Comparison of ENCODE assay signal across 9 mouse cellular contexts in genomic region chr2:4562826-4563225, GRCm38 (mm10).
DNase-seq lines count a peak whose midpoint lies in the region; ATAC-seq lines count a peak whose summit lies in the region.
"Had no signal": no experiment of that assay in that cellular context is flagged by ENCODE, and none has a peak within 500 bp of the region (broad histone marks: within the 10 kb centered on the region; RNA-seq: fewer than 3 reads in every experiment).

No protein-coding gene starts in this region.

- no peaks in the 10 kb centered on the region for H3K9me3 ChIP-seq in erythroblast, embryonic 14.5 days (ENCODE audit: control insufficient read depth, low read length)
- no peaks in the 10 kb centered on the region for H3K9me3 ChIP-seq in lung, embryonic 16.5 days (ENCODE audit: control insufficient read depth, low read length)
- no peaks in the 10 kb centered on the region for H3K9me3 ChIP-seq in limb, embryonic 13.5 days
- no peaks in the 10 kb centered on the region for H3K9me3 ChIP-seq in stomach, embryonic 15.5 days

- H3K27ac ChIP-seq in lung, embryonic 16.5 days (ENCODE audit: low read length), result peak overlapping the region; percentile 48
- H3K27ac ChIP-seq in limb, embryonic 13.5 days, result no peak overlapping the region
- no peak overlapping the region for H3K27ac ChIP-seq in stomach, embryonic 15.5 days

- peak overlapping the region; percentile 88 for H3K4me2 ChIP-seq in lung, embryonic 16.5 days (ENCODE audit: low read depth, low read length)
- H3K4me2 ChIP-seq in limb, embryonic 13.5 days (replicated peaks), result peak overlapping the region; percentile 78
- peak overlapping the region; percentile 65 for H3K4me2 ChIP-seq in stomach, embryonic 15.5 days

- WGBS in lung, embryonic 16.5 days, result 53% methylated on average over 5 of the region's 5 CpGs
- 46% methylated on average over 5 of the region's 5 CpGs for WGBS in limb, embryonic 13.5 days
- 67% methylated on average over 5 of the region's 5 CpGs for WGBS in stomach, embryonic 15.5 days

- peak overlapping the region; percentile 27 for H3K9ac ChIP-seq in lung, embryonic 16.5 days (ENCODE audit: low read length)
- H3K9ac ChIP-seq in limb, embryonic 13.5 days, result peak overlapping the region; percentile 32; the same call in 1 of the 2 replicates
- no peak overlapping the region for H3K9ac ChIP-seq in stomach, embryonic 15.5 days

- peak overlapping the region; percentile 68 for H3K4me3 ChIP-seq in erythroblast, embryonic 14.5 days (replicated peaks)
- H3K4me3 ChIP-seq in lung, embryonic 16.5 days (ENCODE audit: low read length), result peak overlapping the region; percentile 71
- peak overlapping the region; percentile 51 for H3K4me3 ChIP-seq in limb, embryonic 13.5 days
- H3K4me3 ChIP-seq in stomach, embryonic 15.5 days (replicated peaks), result peak overlapping the region; percentile 49

- peaks cover 78% of the 10 kb centered on the region for H3K4me1 ChIP-seq in erythroblast, embryonic 14.5 days (ENCODE audit: control insufficient read depth)
- H3K4me1 ChIP-seq in lung, embryonic 16.5 days (replicated peaks; ENCODE audit: control insufficient read depth, insufficient read depth, low read length), result peaks cover 56% of the 10 kb centered on the region
- peaks cover 81% of the 10 kb centered on the region for H3K4me1 ChIP-seq in limb, embryonic 13.5 days
- peaks cover 24% of the 10 kb centered on the region for H3K4me1 ChIP-seq in stomach, embryonic 15.5 days

- peaks cover 68% of the 10 kb centered on the region for H3K36me3 ChIP-seq in erythroblast, embryonic 14.5 days (ENCODE audit: control insufficient read depth)
- peaks cover 10% of the 10 kb centered on the region for H3K36me3 ChIP-seq in lung, embryonic 16.5 days (ENCODE audit: control insufficient read depth, insufficient read depth, low read length)
- H3K36me3 ChIP-seq in limb, embryonic 13.5 days, result peaks cover 33% of the 10 kb centered on the region
- peaks cover 5% of the 10 kb centered on the region; the same call in 1 of the 2 replicates for H3K36me3 ChIP-seq in stomach, embryonic 15.5 days

- H3K27me3 ChIP-seq in erythroblast, embryonic 14.5 days (ENCODE audit: control insufficient read depth), result no peaks in the 10 kb centered on the region
- no peaks in the 10 kb centered on the region for H3K27me3 ChIP-seq in lung, embryonic 16.5 days (ENCODE audit: control insufficient read depth, insufficient read depth, low read depth, low read length)
- no peaks in the 10 kb centered on the region for H3K27me3 ChIP-seq in limb, embryonic 13.5 days
- no peaks in the 10 kb centered on the region for H3K27me3 ChIP-seq in stomach, embryonic 15.5 days (replicated peaks)

- DNase-seq in lung, postnatal 4 days, result no peak
- DNase-seq in cerebellum, adult 9-10 months, result no peak
- DNase-seq in urinary bladder, postnatal 10 days (ENCODE audit: low spot score), result no peak
- DNase-seq: right cerebral cortex, postnatal 4 days had no signal

- no peak for ATAC-seq in erythroblast, adult 5-6 weeks (replicated peaks; ENCODE audit: low FRiP score, poor library complexity, severe bottlenecking)
- ATAC-seq in lung, embryonic 16.5 days (ENCODE audit: low read depth), result no peak
- no peak for ATAC-seq in limb, embryonic 13.5 days (ENCODE audit: low FRiP score, low read depth)
- no peak for ATAC-seq in stomach, embryonic 15.5 days (ENCODE audit: insufficient read depth, low FRiP score, low read depth)
